Mouse (Mus musculus) forebrain, embryonic 14.5 days (tissue): ENCODE measurements around the gene Pheta2. TPM values are rescaled to one million over a fixed set of nuclear protein-coding genes. Genes with fewer than 3 reads are reported as not detected.

Experiments
- ATAC-seq: fragments of 200-750 bp; cut with Nextera tagmentation; 2 replicates; pipeline ENCODE4 v1.8.0; 2017; ENCODE audit warnings: mild to moderate bottlenecking, moderate library complexity
- DNase-seq: peaks from one replicate; pipeline ENCODE4 v3.0.0-alpha.2; 2015; ENCODE audit warnings: low spot score
- H3K27ac ChIP-seq: fragments of 300-500 bp; sonication (generic); 2 replicates; pipeline ENCODE4 v1.5.1; 2014; ENCODE audit warnings: low read depth, mild to moderate bottlenecking, control low read depth, low read length, moderate library complexity
- H3K27me3 ChIP-seq: fragments of 300-500 bp; sonication (generic); replicated peaks from 2 replicates; pipeline ENCODE4 v1.6.1; 2014; ENCODE audit warnings: low read length, control low read depth, mixed read lengths; ENCODE audit not compliant: control insufficient read depth, insufficient read depth
- H3K36me3 ChIP-seq: fragments of 300-500 bp; sonication (generic); 2 replicates; pipeline ENCODE4 v1.6.1; 2014; ENCODE audit warnings: low read length, control low read depth; ENCODE audit not compliant: control insufficient read depth, insufficient read depth
- H3K4me1 ChIP-seq: fragments of 300-500 bp; sonication (generic); 2 replicates; pipeline ENCODE4 v1.6.1; 2014; ENCODE audit warnings: antibody characterized with exemption, low read length, control low read depth; ENCODE audit not compliant: control insufficient read depth, insufficient read depth
- H3K4me2 ChIP-seq: fragments of 300-500 bp; sonication (generic); 2 replicates; pipeline ENCODE4 v1.6.1; 2014; ENCODE audit warnings: mild to moderate bottlenecking, control low read depth, low read length
- H3K4me3 ChIP-seq: fragments of 300-500 bp; sonication (generic); 2 replicates; pipeline ENCODE4 v1.5.1; 2014; ENCODE audit warnings: low read depth, low read length, control low read depth
- H3K9ac ChIP-seq: fragments of 300-500 bp; sonication (generic); 2 replicates; pipeline ENCODE4 v1.6.1; 2014; ENCODE audit warnings: mild to moderate bottlenecking, low read length, control low read depth, moderate library complexity
- H3K9me3 ChIP-seq: fragments of 300-500 bp; sonication (generic); replicated peaks from 2 replicates; pipeline ENCODE4 v1.6.1; 2016; ENCODE audit warnings: low read length, control low read depth, mixed read lengths; ENCODE audit not compliant: control insufficient read depth
- WGBS: fragments of 180-500 bp; shearing (Covaris S2); extraction: QIAGEN DNeasy Blood & Tissue Kit; methylation state at CpG from one replicate; pipeline ENCODE4 v1.1.7; 2014; 5-methylcytosine and 5-hydroxymethylcytosine counted together
- polyA plus RNA-seq: library from polyadenylated mRNA; unstranded; fragments of >200 nt; fragmentation: Nextera tagmentation; extraction: Ambion mirVana; gene quantifications from 2 replicates; pipeline ENCODE4 v1.2.1, GENCODE M21; 2014

The Pheta2 gene
- polyA plus RNA-seq, 1 experiment from 2014 or later: 0.63 TPM

- ATAC-seq (no peak), DNase-seq (no peak)
- peaks cover 9% of the 10 kb centered on the region for H3K36me3 ChIP-seq
- WGBS: 49% methylated on average over 21 of the region's 21 CpGs
- peaks cover 17% of the 10 kb centered on the region for H3K27me3 ChIP-seq
- H3K4me3 ChIP-seq: peak overlapping the region; percentile 22; the same call in 1 of the 2 replicates
- no peak overlapping the region for H3K27ac ChIP-seq
- peaks cover 9% of the 10 kb centered on the region; the same call in 1 of the 2 replicates for H3K4me1 ChIP-seq
- H3K4me2 ChIP-seq: peak overlapping the region; percentile 51
- H3K9me3 ChIP-seq: no peaks in the 10 kb centered on the region
- peak overlapping the region; percentile 65; the same call in 1 of the 2 replicates for H3K9ac ChIP-seq
Observed at GRCm38 (mm10) chr15:82340414-82341035, 1.8 kb downstream of the Pheta2 start.

DNA sequence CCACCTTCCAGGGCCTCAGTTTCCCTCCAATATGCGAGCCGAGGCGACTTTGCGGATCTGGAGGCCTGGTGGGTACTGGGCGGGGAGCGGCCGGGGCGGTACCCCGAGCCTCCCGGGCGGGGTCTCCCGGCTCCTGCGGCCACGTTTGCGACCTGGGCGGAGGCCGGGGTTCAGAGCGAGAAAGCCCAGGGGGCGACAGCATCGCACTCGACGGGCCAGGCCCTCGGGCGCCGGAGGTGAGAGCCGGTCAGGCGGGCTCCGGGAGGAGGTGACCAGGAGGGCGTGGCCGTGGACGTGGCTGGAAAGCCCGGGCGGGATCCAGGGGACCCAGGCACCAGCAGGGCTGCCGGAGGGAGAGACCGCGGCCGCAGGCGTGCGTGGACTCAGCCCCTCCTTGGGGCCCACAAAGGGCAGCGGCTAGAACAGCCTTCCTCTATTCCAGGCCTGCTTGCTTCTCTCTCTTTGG lies 2.3 kb downstream of the Pheta2 start:
- Histone ChIP-seq H3K4me3 (peak overlapping the region; percentile 22), H3K27me3 (peaks cover 17% of the 10 kb centered on the region), H3K27ac (peak overlapping the region; percentile 5; the same call in 1 of the 2 replicates), H3K36me3 (0 out of 2 replicates have a peak, but pooled peaks cover 5% of the 10 kb centered on the region), H3K9me3 (no peaks in the 10 kb centered on the region), H3K4me2 (peak overlapping the region; percentile 51), H3K4me1 (peaks cover 9% of the 10 kb centered on the region; the same call in 1 of the 2 replicates), H3K9ac (peak overlapping the region; percentile 65)
- no peak for DNase-seq
- ATAC-seq: no peak
- 4% methylated on average over 35 of the region's 40 CpGs for WGBS

- no peak for DNase-seq
- no peak for ATAC-seq
- H3K9me3 ChIP-seq: no peaks in the 10 kb centered on the region
- H3K9ac ChIP-seq: peak overlapping the region; percentile 65; the same call in 1 of the 2 replicates
- H3K27ac ChIP-seq: no peak overlapping the region
- H3K4me3 ChIP-seq: no peak overlapping the region
- peaks cover 12% of the 10 kb centered on the region for H3K4me1 ChIP-seq
- H3K4me2 ChIP-seq: peak overlapping the region; percentile 51; the same call in 1 of the 2 replicates
- no peaks in the 10 kb centered on the region for H3K36me3 ChIP-seq
- H3K27me3 ChIP-seq: peaks cover 17% of the 10 kb centered on the region
- WGBS: 74% methylated on average over 15 of the region's 15 CpGs
Observed at GRCm38 (mm10) chr15:82341675-82342542, 3.2 kb downstream of the Pheta2 start.

DNA sequence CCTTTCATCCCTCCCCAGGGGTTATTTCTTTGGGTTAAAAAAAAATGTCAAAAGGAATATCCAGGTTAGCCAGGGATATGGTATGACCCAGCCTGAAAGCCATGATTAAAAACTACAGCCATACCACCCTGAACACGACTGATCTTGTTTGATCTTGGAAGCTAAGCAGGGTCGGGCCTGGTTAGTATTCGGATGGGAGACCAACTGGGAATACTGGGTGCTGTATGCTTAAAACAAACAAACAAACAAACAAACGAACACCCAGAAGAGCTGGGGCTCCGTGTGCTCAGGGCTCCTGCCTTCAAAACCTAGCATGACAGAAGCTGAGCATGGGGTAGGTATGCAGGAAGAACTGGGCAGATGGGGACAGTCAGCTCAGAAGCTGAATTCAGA lies 3.8 kb downstream of the Pheta2 start:
- Histone ChIP-seq H3K27ac (no peak overlapping the region), H3K4me2 (no peak overlapping the region), H3K36me3 (no peaks in the 10 kb centered on the region), H3K27me3 (peaks cover 17% of the 10 kb centered on the region), H3K4me1 (peaks cover 17% of the 10 kb centered on the region), H3K4me3 (no peak overlapping the region), H3K9ac (no peak overlapping the region), H3K9me3 (no peaks in the 10 kb centered on the region)
- ATAC-seq (no peak), DNase-seq (no peak)
- 79% methylated on average over 5 of the region's 5 CpGs for WGBS

DNA sequence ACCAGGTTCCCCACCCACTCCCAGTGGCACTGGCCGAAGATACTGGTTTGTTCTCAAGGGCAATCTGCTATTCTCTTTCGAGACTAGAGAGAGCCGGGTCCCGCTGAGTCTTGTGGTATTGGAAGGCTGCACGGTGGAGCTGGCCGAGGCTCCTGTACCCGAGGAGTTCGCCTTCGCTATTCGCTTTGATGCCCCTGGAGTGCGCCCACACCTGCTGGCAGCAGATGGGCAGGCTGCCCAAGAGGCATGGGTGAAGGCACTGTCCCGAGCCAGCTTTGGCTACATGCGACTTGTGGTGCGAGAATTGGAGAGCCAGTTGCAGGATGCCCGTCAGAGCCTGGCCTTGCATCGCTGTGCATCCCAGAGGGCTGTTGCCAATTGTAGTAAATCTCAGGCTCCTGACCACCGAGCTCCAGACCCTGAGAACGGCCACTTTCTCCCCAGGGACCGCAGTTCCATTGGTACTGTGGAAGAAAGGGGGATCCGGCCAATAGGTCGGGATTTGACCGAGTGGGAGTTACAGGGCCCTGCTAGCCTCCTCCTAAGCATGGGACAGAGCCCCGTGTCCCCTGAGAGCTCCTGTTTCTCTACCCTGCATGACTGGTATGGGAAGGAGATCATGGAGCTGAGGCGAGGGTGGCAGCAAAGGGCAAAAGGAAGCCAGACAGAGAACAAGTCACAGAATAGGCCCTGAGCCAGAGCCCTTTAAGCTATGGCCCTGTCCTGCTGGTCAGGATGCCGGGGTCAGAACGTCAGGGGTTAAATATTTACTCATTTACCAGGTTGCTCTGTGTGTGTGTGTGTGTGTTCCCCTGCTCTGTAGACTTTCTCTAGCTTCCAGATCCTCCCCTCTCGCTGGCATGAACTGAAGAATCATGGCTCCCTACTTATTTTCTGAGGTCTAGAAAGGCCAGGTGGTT lies 4.9 kb downstream of the Pheta2 start:
- peaks cover 17% of the 10 kb centered on the region for H3K27me3 ChIP-seq
- WGBS: 93% methylated on average over 27 of the region's 27 CpGs
- H3K4me2 ChIP-seq: no peak overlapping the region

GRCm38 (mm10) chr15:82344971-82345370 lies 6.2 kb downstream of the Pheta2 start:
- H3K4me2 ChIP-seq: no peak overlapping the region
- 89% methylated on average over 6 of the region's 6 CpGs for WGBS

More for the DNA sequence above, 4.9 kb downstream of the Pheta2 start:
- Histone ChIP-seq H3K36me3 (peaks cover 10% of the 10 kb centered on the region), H3K9ac (no peak overlapping the region), H3K9me3 (no peaks in the 10 kb centered on the region), H3K4me1 (peaks cover 11% of the 10 kb centered on the region), H3K4me3 (no peak overlapping the region), H3K27ac (no peak overlapping the region)
- DNase-seq (no peak), ATAC-seq (no peak)

DNA sequence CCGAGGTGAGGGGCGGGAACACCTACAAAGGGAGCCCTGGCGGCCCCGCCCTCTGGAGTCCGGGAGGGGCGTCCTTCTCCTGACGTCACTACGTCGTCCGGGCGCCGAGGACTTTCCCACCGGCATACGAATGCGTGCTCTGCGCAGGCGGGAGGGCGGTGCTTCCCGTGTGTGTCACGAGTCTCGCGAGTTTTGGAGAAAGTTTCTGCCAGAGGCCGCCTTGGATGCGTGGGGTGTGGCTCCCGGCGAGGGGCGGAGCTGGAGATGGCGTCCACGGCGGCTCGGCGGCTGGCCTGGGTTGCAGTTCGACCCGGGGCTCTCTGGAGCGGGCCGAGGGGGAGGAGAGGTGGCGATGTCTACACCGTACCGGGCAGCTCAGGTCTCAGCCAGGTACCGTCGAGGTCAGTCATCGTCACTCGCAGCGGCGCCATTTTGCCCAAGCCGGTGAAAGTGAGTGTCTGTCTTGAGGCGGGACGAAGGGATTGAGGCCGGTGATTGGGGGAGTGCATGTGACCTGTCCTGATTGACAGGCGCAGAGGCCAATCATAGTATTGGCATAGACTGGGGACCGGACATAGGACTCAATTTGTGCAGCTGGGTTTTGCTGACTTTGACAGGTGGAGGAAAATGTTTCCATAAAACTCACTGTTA lies 7.2 kb downstream of the Pheta2 start:
- H3K4me2 ChIP-seq: peak overlapping the region; percentile 89
- DNase-seq (peak; percentile 99), ATAC-seq (peak; percentile 98)
- peak overlapping the region; percentile 82 for H3K27ac ChIP-seq
- peak overlapping the region; percentile 49 for H3K4me3 ChIP-seq
- 1% methylated on average over 51 of the region's 51 CpGs for WGBS
- H3K4me1 ChIP-seq: peaks cover 11% of the 10 kb centered on the region
- H3K36me3 ChIP-seq: peaks cover 34% of the 10 kb centered on the region
- H3K9ac ChIP-seq: peak overlapping the region; percentile 66
- no peaks in the 10 kb centered on the region for H3K9me3 ChIP-seq
- H3K27me3 ChIP-seq: peaks cover 2% of the 10 kb centered on the region

More at GRCm38 (mm10) chr15:82344971-82345370, 6.2 kb downstream of the Pheta2 start:
- Histone ChIP-seq H3K9me3 (no peaks in the 10 kb centered on the region), H3K4me3 (no peak overlapping the region), H3K9ac (no peak overlapping the region), H3K27me3 (peaks cover 12% of the 10 kb centered on the region), H3K27ac (no peak overlapping the region), H3K4me1 (peaks cover 11% of the 10 kb centered on the region), H3K36me3 (peaks cover 24% of the 10 kb centered on the region)
- ATAC-seq (no peak), DNase-seq (no peak)
